Mouse (Mus musculus) erythroblast, embryonic 14.5 days (primary cell): ENCODE data around the gene BC107364. TPM values are rescaled to one million over a fixed set of nuclear protein-coding genes. Genes with fewer than 3 reads are reported as not detected.
"Not testable (repeated sequence)": the region's sequence is repeated elsewhere in the genome, so short reads cannot be mapped to it uniquely, and the experiment has no call there.

Experiments
- H3K27me3 ChIP-seq: 2 replicates; pipeline ENCODE4 v1.6.1; 2012; ENCODE audit warnings: inconsistent platforms; ENCODE audit not compliant: control insufficient read depth
- H3K36me3 ChIP-seq: 2 replicates; pipeline ENCODE4 v1.6.1; 2012; ENCODE audit warnings: mild to moderate bottlenecking, inconsistent platforms; ENCODE audit not compliant: control insufficient read depth
- H3K4me1 ChIP-seq: 2 replicates; pipeline ENCODE4 v1.6.1; 2012; ENCODE audit warnings: inconsistent platforms; ENCODE audit not compliant: control insufficient read depth
- H3K4me3 ChIP-seq: replicated peaks from 2 replicates; pipeline ENCODE3; 2012; ENCODE audit warnings: moderate library complexity, mild to moderate bottlenecking, inconsistent platforms
- H3K9me3 ChIP-seq: 2 replicates; pipeline ENCODE4 v1.6.1; 2012; ENCODE audit warnings: low read length, inconsistent platforms, mixed read lengths; ENCODE audit not compliant: control insufficient read depth
- GATA1 ChIP-seq: IDR thresholded peaks from 2 replicates; pipeline ENCODE4 v1.6.1; 2012; ENCODE audit warnings: low read length, inconsistent platforms, mixed read lengths
- TAL1 ChIP-seq: IDR thresholded peaks from 3 replicates; pipeline ENCODE4 v1.6.1; 2012; ENCODE audit warnings: low read length, inconsistent platforms, mixed read lengths
- polyA plus RNA-seq: library from polyadenylated mRNA; stranded (reverse); fragments of >175 nt; gene quantifications from 2 replicates; pipeline ENCODE4 v1.2.3, GENCODE M21; 2012

BC107364 gene
- polyA plus RNA-seq, 1 experiment = not detected

DNA sequence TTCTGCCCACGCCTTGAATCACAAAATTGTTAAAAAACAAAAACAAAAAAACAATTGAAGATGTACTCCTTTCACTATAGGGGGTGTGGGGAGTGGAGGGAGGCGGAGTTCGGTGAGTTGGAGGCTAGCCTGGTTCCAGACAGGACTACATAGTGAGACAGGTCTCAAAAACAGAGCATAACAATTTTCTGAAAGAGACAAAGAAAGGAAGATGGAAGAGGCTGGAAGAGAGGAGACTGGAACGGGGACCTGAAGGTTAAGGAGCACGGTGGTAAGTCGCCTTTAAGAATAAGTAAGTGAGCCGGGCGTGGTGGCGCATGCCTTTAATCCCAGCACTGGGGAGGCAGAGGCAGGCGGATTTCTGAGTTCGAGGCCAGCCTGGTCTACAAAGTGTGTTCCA, 47.1 kb downstream of the BC107364 start:
- H3K27me3 ChIP-seq = peaks cover 92% of the 10 kb centered on the region
- peaks cover 20% of the 10 kb centered on the region for H3K9me3 ChIP-seq
- TF ChIP-seq GATA1 (no peak), TAL1 (no peak)
- H3K4me3 ChIP-seq = no peak overlapping the region
- H3K4me1 ChIP-seq = peaks cover 39% of the 10 kb centered on the region
- no peaks in the 10 kb centered on the region for H3K36me3 ChIP-seq

DNA sequence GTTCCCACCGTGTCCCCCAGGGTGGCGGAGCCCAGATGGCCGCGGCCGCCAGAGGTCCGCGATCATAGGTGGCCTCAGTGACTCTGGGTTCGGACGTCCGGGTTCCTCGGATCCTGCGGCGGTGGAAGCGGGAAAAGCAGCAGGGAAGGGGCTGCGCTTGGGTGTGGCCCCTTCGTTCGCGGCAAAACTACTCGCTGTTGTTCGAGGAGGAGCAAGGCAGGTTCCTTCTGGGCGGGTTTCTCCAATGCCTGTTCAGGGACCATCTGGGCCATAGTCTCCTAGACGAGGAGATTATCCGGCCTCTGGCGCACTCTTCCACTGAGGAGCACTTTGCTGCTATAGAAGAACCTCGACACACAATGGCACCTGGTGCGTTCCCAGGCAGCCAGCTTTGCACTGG, 47.7 kb downstream of the BC107364 start:
- Histone ChIP-seq H3K4me1 (peaks cover 34% of the 10 kb centered on the region), H3K4me3 (peak overlapping the region; percentile 4), H3K27me3 (peaks cover 92% of the 10 kb centered on the region), H3K9me3 (peaks cover 20% of the 10 kb centered on the region), H3K36me3 (no peaks in the 10 kb centered on the region)
- TF ChIP-seq GATA1 = no peak
- no peak for TF ChIP-seq TAL1

DNA sequence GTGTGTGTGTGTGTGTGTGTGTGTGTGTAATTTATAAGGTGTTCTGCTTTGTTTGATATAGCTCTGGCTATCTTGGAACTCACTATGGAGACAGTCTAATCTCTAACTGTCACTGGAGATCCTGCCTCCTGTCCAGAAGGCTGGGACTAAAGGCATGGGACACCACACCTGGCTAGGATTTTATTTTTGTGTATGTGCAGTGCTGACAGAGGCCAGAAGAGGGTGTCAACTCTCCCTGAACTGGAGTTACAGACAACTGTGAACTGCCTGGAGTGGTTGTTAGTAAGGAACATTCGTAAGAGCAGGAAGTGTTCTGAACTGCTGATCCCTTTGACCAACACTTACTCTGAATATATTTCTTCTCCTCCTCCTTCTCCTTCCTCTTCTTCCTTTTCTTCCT, 49.1 kb downstream of the BC107364 start:
- no peak for TF ChIP-seq GATA1
- no peak for TF ChIP-seq TAL1
- Histone ChIP-seq H3K27me3 (peaks cover 92% of the 10 kb centered on the region), H3K36me3 (no peaks in the 10 kb centered on the region), H3K4me1 (peaks cover 27% of the 10 kb centered on the region), H3K9me3 (peaks cover 18% of the 10 kb centered on the region), H3K4me3 (no peak overlapping the region)

DNA sequence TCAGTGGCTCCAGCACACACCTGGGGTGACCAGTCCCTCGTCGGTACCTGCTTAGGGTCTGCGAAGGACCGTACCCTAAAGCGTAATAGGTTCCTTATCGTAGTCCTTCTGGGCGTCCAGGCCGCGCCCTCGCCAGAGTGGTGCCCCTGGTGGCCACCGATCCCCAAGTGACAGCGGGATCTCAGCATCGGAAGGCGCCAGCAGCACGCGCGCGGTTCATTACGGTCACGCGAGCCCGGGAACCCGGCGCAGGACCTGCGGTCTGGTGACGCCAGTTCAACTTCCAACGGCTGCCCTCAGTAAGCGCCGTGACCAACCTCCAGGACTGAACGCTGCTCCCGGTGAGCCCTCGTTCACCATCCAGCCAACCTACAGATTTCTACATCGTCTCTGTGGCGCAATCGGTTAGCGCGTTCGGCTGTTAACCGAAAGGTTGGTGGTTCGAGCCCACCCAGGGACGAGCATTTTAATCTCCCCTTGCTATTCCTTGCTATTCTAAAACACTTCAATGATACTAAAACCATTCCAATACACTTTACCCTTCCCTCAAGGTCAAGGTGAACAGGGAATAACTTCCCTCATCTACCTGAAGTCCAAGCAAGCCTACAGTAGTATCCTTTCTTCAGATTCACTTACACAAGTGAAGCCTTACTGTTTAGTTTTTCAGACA, 50.1 kb downstream of the BC107364 start:
- peaks cover 93% of the 10 kb centered on the region for H3K27me3 ChIP-seq
- no peak for TF ChIP-seq TAL1
- TF ChIP-seq GATA1 = no peak
- peak overlapping the region; percentile 67 for H3K4me3 ChIP-seq

DNA sequence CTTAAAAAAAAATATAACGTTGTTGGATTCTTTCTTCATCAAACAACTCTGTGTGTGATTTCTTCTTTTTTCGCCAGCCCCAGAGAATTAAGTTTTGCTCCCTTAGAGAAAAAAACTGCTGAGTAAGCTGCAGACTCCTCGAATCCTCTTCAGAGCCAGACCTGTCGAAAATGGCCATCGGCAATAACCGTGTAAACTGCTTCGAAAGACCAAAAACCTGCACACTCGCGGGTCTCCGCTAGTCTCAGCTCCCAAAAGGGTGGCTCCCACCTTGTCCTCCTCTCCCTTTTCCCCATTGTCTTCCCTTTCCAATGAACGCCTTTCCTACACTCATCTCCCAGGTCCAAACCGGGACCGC, 50.7 kb downstream of the BC107364 start:
- H3K27me3 ChIP-seq = peaks cover 94% of the 10 kb centered on the region
- H3K36me3 ChIP-seq = no peaks in the 10 kb centered on the region
- H3K4me3 ChIP-seq = peak overlapping the region; percentile 67
- TF ChIP-seq GATA1 (no peak), TAL1 (no peak)
- H3K9me3 ChIP-seq = peaks cover 15% of the 10 kb centered on the region
- peaks cover 27% of the 10 kb centered on the region for H3K4me1 ChIP-seq

More for the DNA sequence above, 50.1 kb downstream of the BC107364 start:
- Histone ChIP-seq H3K36me3 (no peaks in the 10 kb centered on the region), H3K4me1 (peaks cover 27% of the 10 kb centered on the region), H3K9me3 (peaks cover 15% of the 10 kb centered on the region)

DNA sequence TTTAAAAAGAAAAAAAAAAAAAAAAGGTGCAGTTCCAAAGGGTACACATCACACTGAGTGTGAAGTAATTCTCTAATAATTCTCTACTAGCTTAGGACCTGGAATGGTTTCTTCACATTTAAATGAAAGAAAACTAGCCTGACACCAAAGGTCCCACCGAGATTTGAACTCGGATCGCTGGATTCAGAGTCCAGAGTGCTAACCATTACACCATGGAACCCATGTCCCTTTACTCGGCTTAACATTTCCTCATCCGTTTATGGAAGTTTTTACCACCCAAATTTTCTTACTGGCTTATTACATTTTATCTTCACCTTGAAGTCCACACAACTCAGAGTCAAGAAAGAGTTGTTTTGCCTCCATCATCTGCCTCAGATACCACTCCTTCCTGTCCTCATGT, 53.2 kb downstream of the BC107364 start:
- Histone ChIP-seq H3K27me3 (peaks cover 90% of the 10 kb centered on the region), H3K4me3 (no peak overlapping the region)

DNA sequence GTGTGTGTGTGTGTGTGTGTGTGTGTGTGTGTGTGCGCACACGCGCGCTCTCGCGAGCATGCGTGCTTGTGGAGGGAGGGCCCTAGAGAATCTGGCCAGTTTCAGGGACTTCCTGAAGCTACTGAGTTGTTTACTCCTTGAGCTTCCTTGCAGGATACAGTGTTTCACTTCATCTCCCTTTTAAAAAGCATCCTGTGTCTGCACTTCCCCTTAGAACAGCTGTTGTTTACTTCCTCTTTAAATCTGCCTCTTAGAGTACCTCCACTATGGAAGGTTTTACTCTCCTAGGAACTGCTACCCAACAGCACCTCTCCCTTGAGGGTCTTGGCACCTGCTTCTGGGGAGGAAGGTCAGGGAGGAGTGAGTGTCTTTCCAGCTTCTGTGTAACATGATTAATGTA, 55.2 kb downstream of the BC107364 start:
- Histone ChIP-seq H3K9me3 (no peaks in the 10 kb centered on the region), H3K36me3 (no peaks in the 10 kb centered on the region), H3K4me3 (no peak overlapping the region), H3K4me1 (peaks cover 5% of the 10 kb centered on the region), H3K27me3 (peaks cover 83% of the 10 kb centered on the region)
- TF ChIP-seq GATA1 = no peak
- no peak for TF ChIP-seq TAL1

More for the DNA sequence above, 53.2 kb downstream of the BC107364 start:
- Histone ChIP-seq H3K36me3 (no peaks in the 10 kb centered on the region), H3K4me1 (peaks cover 21% of the 10 kb centered on the region), H3K9me3 (no peaks in the 10 kb centered on the region)
- TF ChIP-seq GATA1 = no peak
- no peak for TF ChIP-seq TAL1

DNA sequence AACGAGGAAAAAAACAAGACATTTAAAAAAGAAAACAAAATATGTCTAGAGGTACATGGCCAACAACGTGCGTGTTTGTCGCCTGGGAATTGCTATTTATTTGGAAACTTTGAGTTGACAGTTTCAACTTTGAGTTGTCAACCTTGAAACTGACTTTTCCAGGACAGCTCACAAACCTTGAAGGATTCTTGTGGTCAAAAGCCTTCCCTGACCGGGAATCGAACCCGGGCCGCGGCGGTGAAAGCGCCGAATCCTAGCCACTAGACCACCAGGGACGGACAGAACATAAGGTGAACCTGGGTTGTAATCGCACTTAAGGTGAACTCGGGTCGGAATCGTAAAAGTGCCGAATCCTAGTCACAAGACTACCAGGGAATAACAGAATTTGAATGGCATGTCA, 64.9 kb downstream of the BC107364 start:
- not testable (repeated sequence) for H3K36me3 ChIP-seq, H3K9me3 ChIP-seq, H3K4me3 ChIP-seq, H3K4me1 ChIP-seq
- H3K27me3 ChIP-seq = peaks cover 35% of the 10 kb centered on the region

Other genes with a start within 250 kb of the BC107364 start
- gene Bola1, start 232.6 kb downstream of the BC107364 start, polyA plus RNA-seq = 8.3 and 12.9 TPM in 2 replicates
- gene Hist2h2ab, start 232.4 kb downstream of the BC107364 start, polyA plus RNA-seq = 0.39 TPM in 1 of 2 replicates, not detected in the other
- 3.8 and 8.5 TPM in 2 replicates for gene Hist2h2ac, start 231.4 kb downstream of the BC107364 start, polyA plus RNA-seq
- 0.13 and 0.14 TPM in 2 replicates for gene Hist2h2be, start 231.2 kb downstream of the BC107364 start, polyA plus RNA-seq
- gene Hist2h3c2, start 213.2 kb downstream of the BC107364 start, polyA plus RNA-seq = 9.1 and 33.9 TPM in 2 replicates
- gene Hist2h2aa2, start 212.0 kb downstream of the BC107364 start, polyA plus RNA-seq = 34.2 and 64.0 TPM in 2 replicates
- gene Hist2h2aa1, start 206.8 kb downstream of the BC107364 start, polyA plus RNA-seq = 7.4 and 13.0 TPM in 2 replicates
- not detected in 2 replicates for gene Hist2h3c1, start 205.6 kb downstream of the BC107364 start, polyA plus RNA-seq
- 3.1 and 7.2 TPM in 2 replicates for gene Hist2h4, start 189.0 kb downstream of the BC107364 start, polyA plus RNA-seq
- 24.1 and 60.1 TPM in 2 replicates for gene Hist2h3b, start 183.7 kb downstream of the BC107364 start, polyA plus RNA-seq
- 0.89 and 1.4 TPM in 2 replicates for gene Hist2h2bb, start 182.6 kb downstream of the BC107364 start, polyA plus RNA-seq
- gene Fcgr1, start 158.3 kb downstream of the BC107364 start, polyA plus RNA-seq = not detected in 2 replicates
- not detected in 2 replicates for gene Hfe2, start 72.9 kb upstream of the BC107364 start, polyA plus RNA-seq
- gene Txnip, start 105.7 kb upstream of the BC107364 start, polyA plus RNA-seq = 0.76 and 1.4 TPM in 2 replicates
- not detected in 2 replicates for gene Gm16253, start 124.7 kb upstream of the BC107364 start, polyA plus RNA-seq
- 1.1 TPM in 2 replicates for gene Polr3gl, start 141.9 kb upstream of the BC107364 start, polyA plus RNA-seq
- not detected in 2 replicates for gene Ankrd34a, start 144.3 kb upstream of the BC107364 start, polyA plus RNA-seq
- gene Lix1l, start 148.8 kb upstream of the BC107364 start, polyA plus RNA-seq = 0.01 TPM in 1 of 2 replicates, not detected in the other
- 14.3 and 18.4 TPM in 2 replicates for gene Rbm8a, start 177.6 kb upstream of the BC107364 start, polyA plus RNA-seq
- 0.04 and 0.24 TPM in 2 replicates for gene Pex11b, start 183.1 kb upstream of the BC107364 start, polyA plus RNA-seq
- 0.01 TPM in 1 of 2 replicates, not detected in the other for gene Gm42957, start 183.2 kb upstream of the BC107364 start, polyA plus RNA-seq
- gene Itga10, start 193.3 kb upstream of the BC107364 start, polyA plus RNA-seq = not detected in 2 replicates
- gene Ankrd35, start 217.8 kb upstream of the BC107364 start, polyA plus RNA-seq = 0.02 TPM in 1 of 2 replicates, not detected in the other
- gene Pias3, start 244.1 kb upstream of the BC107364 start, polyA plus RNA-seq = 0.52 and 0.75 TPM in 2 replicates